Mouse (Mus musculus): ENCODE measurements around the gene Ltv1.

Ltv1 gene

GRCm38 (mm10) chr10:13192731-13193351 lies at the start of gene Ltv1:
TSS of gene Ltv1 (minus strand) at chr10:13193168.
- peak; percentile 97 for DNase-seq (ENCODE audit: low spot score)

GRCm38 (mm10) chr10:13240431-13240830 lies 47.5 kb upstream of the Ltv1 start:
- DNase-seq (ENCODE audit: low spot score) = peak; percentile 20

- no peak for DNase-seq (ENCODE audit: low spot score)
These were observed 45.2 kb upstream of the Ltv1 start for GRCm38 (mm10) chr10:13238188-13238587.

- DNase-seq (ENCODE audit: low spot score) = no peak
These were observed 43.9 kb upstream of the Ltv1 start for GRCm38 (mm10) chr10:13236866-13237265.

GRCm38 (mm10) chr10:13234503-13234902 lies 41.5 kb upstream of the Ltv1 start:
- no peak for DNase-seq (ENCODE audit: low spot score)

- DNase-seq (ENCODE audit: low spot score) = no peak
These were observed 41.0 kb upstream of the Ltv1 start for GRCm38 (mm10) chr10:13233941-13234340.

- peak; percentile 26 for DNase-seq (ENCODE audit: low spot score)
These were observed 40.2 kb upstream of the Ltv1 start for GRCm38 (mm10) chr10:13233143-13233622.

- peak; percentile 23 for DNase-seq (ENCODE audit: low spot score)
These were observed 39.6 kb upstream of the Ltv1 start for GRCm38 (mm10) chr10:13232443-13233142.

- no peak for DNase-seq (ENCODE audit: low spot score)
These were observed 37.7 kb upstream of the Ltv1 start for GRCm38 (mm10) chr10:13230716-13231115.

- DNase-seq (ENCODE audit: low spot score) = no peak
These were observed 32.6 kb upstream of the Ltv1 start for GRCm38 (mm10) chr10:13225377-13226063.

- no peak for DNase-seq (ENCODE audit: low spot score)
These were observed 29.2 kb upstream of the Ltv1 start for GRCm38 (mm10) chr10:13222135-13222534.

- no peak for DNase-seq (ENCODE audit: low spot score)
These were observed 27.1 kb upstream of the Ltv1 start for GRCm38 (mm10) chr10:13220061-13220460.

- DNase-seq (ENCODE audit: low spot score) = no peak
These were observed 21.0 kb upstream of the Ltv1 start for GRCm38 (mm10) chr10:13213956-13214355.

- DNase-seq (ENCODE audit: low spot score) = no peak
These were observed 19.9 kb upstream of the Ltv1 start for GRCm38 (mm10) chr10:13212829-13213228.

GRCm38 (mm10) chr10:13212326-13212725 lies 19.4 kb upstream of the Ltv1 start:
- no peak for DNase-seq (ENCODE audit: low spot score)

GRCm38 (mm10) chr10:13209930-13210637 lies 17.1 kb upstream of the Ltv1 start:
- DNase-seq (ENCODE audit: low spot score) = no peak

GRCm38 (mm10) chr10:13209506-13209905 lies 16.5 kb upstream of the Ltv1 start:
- no peak for DNase-seq (ENCODE audit: low spot score)

- no peak for DNase-seq (ENCODE audit: low spot score)
These were observed 16.1 kb upstream of the Ltv1 start for GRCm38 (mm10) chr10:13209061-13209460.

- DNase-seq (ENCODE audit: low spot score) = no peak
These were observed 8.8 kb upstream of the Ltv1 start for GRCm38 (mm10) chr10:13201741-13202293.

- DNase-seq (ENCODE audit: low spot score) = no peak
These were observed 7.9 kb upstream of the Ltv1 start for GRCm38 (mm10) chr10:13200862-13201261.

GRCm38 (mm10) chr10:13199234-13199633 lies 6.3 kb upstream of the Ltv1 start:
- no peak for DNase-seq (ENCODE audit: low spot score)

GRCm38 (mm10) chr10:13196872-13197507 lies 4.0 kb upstream of the Ltv1 start:
- no peak for DNase-seq (ENCODE audit: low spot score)

All from embryo, embryonic 10 days (tissue).